Mouse (Mus musculus): Measurements from ENCODE around the gene Zfp367.

The Zfp367 gene

DNA sequence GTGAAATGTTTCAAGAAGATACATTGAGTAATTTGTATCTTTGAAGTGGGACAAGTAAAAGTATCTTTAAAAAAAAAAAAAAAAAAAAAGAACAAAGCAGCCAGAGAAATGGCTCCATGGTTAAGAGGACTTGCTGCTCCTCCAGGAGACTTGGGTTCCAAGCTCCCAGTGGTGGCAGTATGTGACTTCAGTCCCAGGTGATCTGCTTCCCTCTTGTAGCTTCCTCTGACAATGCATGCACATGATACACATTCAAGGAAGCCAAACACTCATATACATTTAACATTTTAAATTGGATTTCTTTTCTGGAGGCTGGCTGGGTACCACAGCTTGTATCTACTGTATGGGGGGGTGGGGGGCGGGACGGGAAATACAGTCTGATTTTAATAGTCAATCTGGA lies 1.6 kb upstream of the Zfp367 start:
- no peak for DNase-seq (ENCODE audit: low spot score in 2 of 2)

DNA sequence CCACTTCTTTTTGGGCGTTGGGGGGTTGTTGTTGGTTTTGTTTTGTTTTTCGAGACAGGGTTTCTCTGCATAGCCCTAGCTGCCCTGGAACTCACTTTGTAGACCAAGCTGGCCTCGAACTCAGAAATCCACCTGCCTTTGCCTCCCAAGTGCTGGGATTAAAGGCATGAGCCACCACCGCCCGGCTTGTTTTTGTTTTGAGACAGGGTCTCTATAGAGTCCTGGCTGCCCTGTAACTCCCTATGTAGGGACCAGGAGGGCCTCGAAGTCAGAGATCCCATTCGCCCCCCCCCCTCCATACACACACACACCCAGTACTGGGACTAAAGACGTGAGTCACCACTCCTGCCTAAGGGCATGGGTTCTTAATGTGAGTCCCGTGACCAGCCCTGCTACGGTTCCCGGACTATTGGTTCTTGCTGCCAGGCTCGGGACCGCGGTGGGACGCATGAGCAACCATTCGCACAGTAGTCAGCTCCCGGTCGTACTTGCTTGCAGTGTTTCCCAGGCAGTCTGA lies 807 bp upstream of the Zfp367 start:
- peak; percentile 38 to 48 for DNase-seq (ENCODE audit: low spot score in 2 of 2)

DNA sequence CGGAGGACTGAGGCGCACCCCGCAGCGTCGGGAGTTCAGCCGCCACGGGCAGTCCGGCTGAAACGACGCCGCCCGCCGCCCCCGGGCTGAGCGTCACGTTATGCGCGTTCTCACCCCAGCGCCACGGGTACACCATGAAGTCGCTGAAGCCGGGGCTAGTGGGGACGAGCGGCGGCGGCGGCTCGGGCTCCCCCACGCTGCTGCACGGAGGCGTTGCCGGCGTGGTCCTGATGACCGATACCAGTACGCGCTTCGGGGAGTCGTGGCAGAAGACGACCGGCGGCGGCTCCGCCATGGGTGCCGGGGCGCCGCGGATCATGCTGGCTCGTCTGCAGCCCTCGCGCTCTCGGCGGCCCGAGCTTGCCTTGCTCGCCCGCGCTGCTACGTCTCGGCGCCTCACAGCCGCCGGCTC lies 325 bp downstream of the Zfp367 start:
- DNase-seq (ENCODE audit: low spot score in 2 of 2) = no peak

DNA sequence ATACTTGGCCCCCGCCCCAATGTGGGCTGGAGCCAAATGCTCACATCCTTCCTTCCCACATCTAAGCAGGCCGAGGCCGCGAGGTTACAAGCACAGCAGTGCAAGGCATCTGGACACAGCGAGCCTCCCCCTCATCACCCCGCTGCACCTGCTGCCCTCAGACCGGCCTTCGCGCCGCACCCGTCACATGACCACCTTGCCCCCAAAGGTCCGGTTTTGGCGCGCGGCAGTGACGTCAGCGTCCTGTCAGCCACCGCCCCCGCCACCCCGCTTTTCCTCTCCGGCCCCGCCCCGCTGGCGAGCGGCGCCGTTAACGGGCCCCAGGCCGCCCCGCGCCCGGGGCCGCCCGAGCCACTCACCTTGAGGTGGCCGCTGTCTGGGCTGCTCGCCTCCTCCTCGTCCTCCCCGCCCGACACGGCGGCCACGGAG lies 747 bp downstream of the Zfp367 start:
- peak; percentile 86 to 88 for DNase-seq (ENCODE audit: low spot score in 2 of 2)

DNA sequence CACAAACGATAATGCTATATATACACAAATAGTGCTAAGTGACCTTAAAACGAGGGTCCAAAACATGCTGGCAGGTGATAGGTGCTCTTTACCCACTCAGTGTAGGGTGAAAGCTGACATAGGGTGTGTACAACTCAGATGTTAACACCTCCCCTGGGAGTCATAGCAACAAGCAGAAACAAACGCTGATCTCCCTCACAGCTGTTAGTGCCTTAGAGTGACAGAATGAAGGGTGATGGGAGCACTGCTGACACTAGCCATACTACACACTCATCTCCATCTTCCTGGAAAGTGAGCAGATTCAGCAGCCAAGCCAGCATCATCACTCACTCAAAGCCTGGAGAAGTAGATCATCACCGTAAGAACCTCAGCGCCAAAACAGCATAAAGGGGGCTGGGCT lies 2.9 kb downstream of the Zfp367 start:
- DNase-seq (ENCODE audit: low spot score in 2 of 2) = no peak

DNA sequence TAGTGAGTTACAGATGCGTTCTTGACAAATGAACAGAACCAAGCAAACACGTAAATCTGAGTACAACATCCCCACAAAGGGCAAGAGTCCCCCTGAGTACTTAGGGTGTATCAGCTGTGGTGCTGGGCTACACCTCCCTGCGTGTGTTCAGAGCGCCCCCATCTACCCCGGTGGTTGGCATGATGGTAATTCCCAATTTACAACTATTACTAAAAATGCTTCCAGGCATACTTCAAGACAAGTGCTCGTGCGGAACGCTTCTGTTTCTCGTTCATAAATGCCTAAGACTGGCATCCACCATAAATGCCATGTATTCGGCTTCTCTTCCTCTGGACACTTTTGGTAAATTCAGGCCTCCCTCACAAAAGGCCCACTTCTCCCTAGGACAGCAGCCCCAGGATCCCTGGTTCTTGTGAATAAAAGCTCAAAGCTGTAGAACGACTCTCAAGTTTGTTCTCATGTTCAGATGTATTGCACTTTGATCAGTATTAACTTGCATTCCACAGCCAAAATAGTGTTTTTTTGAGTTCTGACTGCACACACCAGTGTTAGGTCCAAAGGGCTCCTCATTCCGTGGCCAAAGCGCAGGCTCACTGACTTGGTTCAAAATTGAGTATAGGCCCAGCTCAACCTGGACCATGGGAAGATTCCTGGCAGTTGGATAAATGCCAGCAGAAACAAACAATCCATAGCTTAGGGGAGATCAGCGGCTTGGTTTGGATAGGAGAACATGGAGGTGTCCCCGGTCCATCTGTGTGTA lies 23.2 kb downstream of the Zfp367 start:
- peak; percentile 63 to 72 for DNase-seq (ENCODE audit: low spot score in 2 of 2)

DNA sequence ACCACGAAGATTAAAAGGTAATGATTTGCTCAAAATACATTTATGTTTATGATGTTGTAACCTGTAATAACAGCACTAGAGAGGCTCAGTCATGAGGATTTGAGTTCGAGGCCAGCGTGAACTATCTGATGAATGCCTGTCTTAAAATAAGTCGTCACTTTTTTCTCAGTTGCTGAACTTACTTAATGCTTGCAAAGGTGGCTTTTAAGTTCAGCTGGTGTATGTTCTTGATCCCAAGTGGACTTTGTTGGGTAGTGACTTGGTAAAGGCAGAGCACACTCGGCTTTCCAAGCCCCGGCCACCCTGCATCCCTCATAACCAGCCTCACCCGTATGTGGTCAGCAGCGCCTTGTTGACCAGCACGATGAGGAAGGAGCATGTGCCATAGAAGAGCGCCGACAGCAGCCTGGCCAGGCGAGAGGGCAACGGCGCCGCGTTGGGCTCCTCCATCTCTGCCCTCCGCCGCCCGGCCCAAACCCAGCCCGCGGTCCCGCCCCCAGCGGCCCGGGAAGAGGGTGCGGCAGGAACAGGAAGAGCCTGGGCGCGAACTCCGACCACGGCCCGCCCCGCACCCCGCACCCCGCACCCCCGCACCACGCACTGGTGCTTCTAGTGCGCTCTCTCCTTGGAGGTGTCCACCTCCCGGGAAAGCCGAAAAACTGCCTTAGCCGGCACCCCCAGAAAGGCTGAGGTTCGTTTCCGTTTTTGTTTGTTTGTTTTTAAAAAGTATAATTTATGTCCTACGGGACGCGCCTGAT lies 24.0 kb downstream of the Zfp367 start, which contains the start of gene Slc35d2:
Gene Slc35d2, minus strand, starts transcription at position 511 of the 758 bp plus-strand sequence.
- peak; percentile 74 to 77 for DNase-seq (ENCODE audit: low spot score in 2 of 2)

DNA sequence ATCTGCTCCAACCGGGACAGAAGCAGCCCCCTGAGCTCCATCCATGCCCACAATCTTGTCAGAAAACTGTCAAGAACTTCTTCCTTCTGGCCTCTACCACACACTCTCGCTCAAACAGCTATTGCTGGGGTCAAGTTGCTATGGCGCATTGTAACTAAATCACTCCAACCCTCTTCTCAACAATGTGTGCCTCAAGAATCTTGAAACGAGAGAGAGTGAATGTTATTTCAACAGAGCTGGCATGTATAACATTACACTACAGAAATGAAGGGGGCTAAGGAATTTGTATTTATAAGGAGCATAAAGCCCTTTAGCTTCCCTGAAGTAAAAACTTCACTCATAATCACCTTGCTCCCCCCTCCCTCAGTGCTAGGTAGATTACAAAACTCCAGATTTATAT lies 26.7 kb downstream of the Zfp367 start:
- no peak for DNase-seq (ENCODE audit: low spot score in 2 of 2)

DNA sequence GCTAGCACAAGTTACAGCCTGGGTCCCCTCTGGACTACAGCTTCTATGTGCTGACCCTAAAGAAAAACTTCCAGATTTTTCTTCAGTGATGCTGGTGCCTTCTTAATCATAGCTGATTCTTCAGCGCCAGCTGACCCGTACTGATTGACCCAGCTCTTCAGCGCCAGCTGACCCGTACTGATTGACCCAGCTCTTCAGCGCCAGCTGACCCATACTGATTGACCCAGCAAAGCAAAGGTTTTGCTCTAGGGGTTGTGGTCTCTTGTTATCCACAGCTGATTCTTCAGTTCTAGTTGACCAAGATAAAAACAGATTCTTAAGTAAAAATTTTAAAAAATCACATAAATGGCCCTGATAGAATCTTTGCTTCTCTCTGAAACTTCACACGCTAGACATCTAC lies 28.1 kb downstream of the Zfp367 start:
- DNase-seq (ENCODE audit: low spot score in 2 of 2) = no peak

DNA sequence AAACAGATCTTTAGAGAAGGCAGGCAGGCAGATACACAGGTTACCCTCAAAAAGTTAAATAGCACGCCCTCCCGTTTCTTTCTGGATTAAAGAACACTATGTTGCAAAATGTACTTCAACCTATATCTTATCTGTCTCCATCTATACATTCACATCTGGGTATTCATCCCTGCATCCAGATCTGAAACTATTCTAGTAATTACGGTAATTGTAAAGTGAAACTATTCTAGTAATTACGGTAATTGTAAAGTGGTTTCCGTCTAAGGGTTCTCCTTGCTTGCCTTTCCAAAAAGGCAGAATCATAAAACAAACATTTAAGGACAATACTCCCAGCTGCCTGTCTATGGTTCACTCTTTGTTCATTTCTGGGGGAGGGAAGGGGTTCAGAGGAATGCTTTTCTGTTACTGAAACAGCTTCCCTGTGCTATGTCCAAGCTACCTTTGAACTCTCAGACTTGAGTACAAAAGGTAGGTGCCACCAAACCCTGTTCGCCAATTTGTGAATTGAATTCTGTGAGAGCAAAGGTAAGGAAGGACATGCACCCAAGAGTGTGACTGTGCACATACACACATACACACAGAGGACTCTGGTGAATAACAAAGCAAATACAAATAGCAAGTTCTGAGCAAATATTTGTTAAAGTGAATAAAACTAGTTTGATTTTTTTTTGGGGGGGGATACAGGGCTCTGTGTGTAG lies 29.4 kb downstream of the Zfp367 start:
- no peak for DNase-seq (ENCODE audit: low spot score in 2 of 2)

DNA sequence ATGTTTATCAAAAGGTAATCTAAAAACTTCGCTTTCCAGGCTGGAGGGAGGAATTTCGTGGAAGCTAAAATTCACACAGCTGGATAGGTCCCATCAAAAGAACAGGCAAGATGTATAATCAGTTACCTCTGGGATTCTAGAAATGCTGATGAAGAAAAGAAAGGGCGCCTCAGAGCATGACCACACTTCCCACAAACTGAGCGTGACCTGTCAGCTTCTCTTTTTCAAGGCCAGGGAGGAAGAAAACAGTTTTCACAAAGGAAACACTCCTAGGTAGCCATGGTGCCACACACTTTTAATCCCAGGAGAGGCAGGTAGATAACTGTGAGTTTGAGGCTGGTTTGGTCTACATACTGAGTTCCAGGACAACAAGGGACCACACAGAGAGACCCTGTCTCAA lies 32.2 kb downstream of the Zfp367 start:
- peak; percentile 9 to 10 for DNase-seq (ENCODE audit: low spot score in 2 of 2)

DNA sequence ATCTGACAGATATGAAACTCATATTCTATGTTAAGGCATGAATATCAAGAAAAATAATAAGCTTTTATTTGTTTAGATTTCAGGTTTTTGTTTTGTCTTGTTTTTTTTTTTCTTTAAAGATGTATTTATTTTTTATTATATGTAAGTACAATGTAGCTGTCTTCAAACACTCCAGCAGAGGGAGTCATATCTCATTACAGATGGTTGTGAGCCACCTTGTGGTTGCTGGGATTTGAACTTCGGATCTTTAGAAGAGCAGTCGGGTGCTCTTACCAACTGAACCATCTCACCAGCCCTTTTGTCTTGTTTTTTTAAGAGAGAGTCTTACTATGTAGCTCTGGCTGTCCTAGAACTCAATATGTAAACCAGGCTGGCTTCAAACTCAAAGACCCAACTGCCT lies 35.6 kb downstream of the Zfp367 start:
- no peak for DNase-seq (ENCODE audit: low spot score in 2 of 2)

DNA sequence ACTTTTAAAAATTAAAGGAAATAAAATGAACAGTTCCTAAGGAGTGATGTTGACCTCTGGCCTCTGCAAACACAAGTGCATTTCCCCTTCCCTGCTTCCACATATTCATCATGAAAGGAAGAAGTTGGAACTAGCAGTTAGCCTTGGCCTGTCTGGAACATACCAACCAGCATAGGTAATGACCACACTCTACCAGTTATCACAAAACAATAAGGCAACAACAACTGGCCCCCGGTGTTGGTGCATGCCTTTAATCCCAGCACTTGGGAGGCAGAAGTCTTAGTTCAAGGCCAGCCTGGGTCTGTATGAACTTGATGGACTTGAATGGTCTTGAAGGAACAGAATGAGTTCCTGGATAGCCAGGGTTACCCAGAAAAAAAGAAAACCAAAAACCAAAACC lies 42.6 kb downstream of the Zfp367 start:
- no peak for DNase-seq (ENCODE audit: low spot score in 2 of 2)

DNA sequence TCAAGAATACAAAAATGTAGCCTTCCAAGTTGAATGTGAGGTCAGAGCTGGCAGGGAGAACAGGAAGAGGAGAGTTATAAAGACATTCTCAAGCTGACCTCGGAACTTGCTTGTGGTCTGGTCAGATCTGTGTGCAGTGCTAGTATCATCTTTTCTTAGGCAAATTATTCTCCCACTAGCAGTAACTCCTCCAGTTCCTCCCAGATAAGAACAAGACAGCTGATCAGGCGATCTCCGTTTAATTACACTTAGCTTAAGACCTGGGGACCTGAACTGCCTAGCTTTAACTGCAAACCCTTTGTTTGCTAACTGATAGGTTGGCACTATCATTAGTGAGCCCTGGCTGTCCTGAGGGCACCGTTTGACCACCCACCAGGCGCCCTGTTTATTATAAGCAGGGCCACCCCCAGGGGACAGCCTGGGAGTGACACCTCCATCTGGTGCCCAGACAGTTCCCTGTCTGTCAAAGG lies 44.6 kb downstream of the Zfp367 start:
- no peak for DNase-seq (ENCODE audit: low spot score in 2 of 2)

DNA sequence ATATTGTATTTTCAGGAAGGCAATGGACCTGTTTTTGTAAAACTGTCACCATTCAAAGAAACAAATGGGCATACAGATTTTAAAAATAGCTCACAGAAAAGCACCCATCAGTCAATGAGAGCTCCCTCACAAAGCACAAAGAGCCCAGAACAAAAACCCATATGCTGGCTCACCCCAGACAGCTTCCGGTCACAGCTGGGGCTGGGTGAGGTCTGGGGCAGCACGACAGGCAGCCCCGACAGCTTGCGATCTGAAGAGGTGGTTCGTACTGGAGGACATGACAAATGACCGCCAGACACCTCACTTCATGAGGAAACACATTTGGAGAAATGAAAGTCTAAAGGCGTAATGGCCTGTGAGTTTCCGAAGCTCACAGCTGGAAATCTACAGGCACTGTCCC lies 45.5 kb downstream of the Zfp367 start:
- no peak for DNase-seq (ENCODE audit: low spot score in 2 of 2)

DNA sequence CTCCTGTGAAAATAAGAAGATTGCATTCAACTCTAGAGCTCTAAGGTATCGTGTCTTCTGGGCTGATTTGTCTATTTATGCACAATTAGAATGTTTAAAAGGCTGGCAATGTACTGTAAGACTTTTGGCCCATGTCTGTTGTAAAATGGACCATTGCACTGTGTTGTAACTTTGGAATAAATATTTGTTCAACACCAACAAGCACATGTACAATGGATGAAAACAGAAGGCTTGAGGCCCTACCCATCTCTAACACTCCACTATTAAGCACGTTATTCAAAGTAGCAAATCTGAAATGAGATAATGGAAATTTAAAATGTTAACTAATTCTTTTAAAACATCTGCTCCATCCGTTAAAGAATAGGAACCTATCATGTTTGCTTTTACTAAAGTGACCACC lies 45.9 kb downstream of the Zfp367 start:
- DNase-seq (ENCODE audit: low spot score in 2 of 2) = no peak

DNA sequence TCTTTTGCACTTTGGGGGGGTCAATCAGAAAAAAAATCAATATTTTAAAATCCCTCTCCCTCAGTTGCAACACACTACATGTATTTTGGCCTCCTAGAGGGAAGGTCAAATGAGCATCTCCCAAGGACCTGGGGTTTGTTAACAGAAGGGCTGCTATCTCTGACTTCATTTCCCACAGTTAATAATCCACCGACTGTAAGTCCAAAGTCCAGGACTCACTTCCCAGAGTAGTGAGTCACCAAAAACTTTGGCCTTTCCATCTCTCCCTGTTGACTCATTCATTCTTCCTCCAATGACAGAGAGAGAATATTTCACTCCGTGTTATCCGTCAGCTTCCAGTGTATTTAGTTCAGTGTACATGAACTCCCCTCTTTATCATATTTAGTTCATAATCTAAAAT lies 47.3 kb downstream of the Zfp367 start:
- no peak for DNase-seq (ENCODE audit: low spot score in 2 of 2)

DNA sequence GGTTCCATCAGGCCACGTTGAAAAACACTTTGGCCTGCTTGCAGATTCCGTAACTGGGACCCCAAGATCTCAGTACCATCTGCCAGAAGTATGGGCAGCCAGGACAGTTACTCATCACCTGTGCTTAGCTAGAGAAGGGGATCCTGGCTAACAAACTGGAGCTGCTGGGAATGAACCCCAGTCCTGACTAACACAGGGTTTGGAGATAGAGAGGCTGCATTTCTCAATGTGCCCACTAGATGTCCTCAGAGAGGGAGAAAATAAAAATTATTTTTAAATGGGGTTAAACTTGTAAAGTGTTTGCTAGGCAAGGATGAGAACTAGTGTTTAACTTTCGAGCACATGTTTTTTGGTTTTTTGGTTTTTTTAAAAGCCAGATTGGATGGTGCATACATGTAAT lies 52.8 kb downstream of the Zfp367 start:
- DNase-seq (ENCODE audit: low spot score in 2 of 2) = peak in 1 of 2 experiments; percentile 21

DNA sequence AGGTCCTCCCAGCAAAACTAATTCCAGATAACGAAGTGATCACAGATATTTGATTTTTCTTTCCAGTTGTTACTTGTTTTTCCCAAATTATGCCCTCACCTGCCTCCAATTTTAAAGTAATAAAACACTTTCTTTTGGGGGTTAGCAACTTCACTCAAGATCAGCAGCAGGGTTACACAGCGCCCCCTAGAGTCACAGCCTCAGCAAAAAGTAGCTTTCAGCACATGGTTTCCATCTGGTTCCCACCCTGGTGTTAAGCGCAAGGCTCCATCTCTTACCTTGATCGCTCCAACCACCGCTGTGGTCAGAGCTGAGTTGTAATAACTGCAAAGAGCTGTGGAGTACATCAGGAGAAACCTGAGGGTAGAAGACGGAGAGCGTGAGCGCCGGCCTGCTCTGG lies 54.0 kb downstream of the Zfp367 start:
- peak in 1 of 2 experiments; percentile 6 for DNase-seq (ENCODE audit: low spot score in 2 of 2)

DNA sequence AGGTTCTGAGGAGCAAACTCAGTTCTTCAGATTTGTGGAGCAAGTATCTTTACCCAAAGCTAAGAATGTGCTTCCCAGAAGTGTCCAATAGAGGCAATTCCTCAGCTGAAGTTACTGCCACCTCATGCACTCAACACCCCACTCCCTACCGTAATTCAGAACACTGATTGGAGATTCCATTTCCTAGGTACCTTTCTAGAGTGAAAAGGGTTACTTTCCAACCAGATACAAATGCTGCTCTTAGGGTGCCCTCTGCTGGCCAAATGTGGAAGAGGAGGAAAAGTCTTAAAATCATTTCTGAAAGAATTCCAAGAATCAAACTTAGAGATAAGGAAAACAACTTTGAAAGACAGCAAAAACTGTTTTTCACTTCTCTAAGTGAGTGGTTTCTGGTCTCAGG lies 59.7 kb downstream of the Zfp367 start:
- DNase-seq (ENCODE audit: low spot score in 2 of 2) = peak in 1 of 2 experiments; percentile 24

DNA sequence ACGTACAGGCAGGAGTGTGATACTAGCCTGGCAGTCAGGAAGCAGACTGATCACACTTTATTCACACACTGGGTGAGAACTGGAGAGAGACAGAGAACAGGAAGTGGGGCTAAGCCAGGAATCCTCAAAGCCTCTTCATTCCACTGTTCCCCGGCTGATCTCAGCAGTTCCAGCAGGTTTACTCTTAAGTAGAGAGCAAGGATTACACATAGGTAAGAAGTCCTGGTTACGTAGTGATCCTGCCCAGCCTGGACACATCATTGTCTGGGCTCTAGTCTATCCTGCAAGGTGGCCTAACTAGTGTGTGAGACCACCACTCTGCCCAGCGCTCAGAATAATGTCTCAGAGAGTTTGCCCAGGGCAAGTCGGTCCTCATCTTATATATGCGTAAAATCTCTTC lies 60.2 kb downstream of the Zfp367 start:
- DNase-seq (ENCODE audit: low spot score in 2 of 2) = no peak

DNA sequence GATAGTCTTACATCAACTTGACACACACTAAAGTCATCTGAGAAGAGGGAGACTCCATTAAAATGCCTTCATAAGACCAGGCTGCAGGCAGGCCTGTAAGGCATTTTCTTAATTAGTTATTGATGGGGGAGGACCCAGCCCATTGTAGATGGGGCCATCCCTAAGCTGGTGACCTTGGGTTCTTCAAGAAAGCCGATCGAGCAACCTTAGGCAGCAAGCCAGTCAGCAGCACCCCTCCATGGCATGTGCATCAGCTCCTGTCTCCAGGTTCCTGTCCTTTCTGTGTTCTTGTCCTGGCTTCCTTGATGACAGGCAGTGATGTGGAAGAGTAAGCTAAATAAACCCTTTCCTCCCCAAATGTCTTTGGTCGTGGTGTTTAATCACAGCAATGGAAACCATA lies 60.9 kb downstream of the Zfp367 start:
- no peak for DNase-seq (ENCODE audit: low spot score in 2 of 2)

Data from spleen, postnatal 36 days (tissue).